Mouse (Mus musculus): ENCODE measurements around the gene Irf8. TPM values are rescaled to one million over a fixed set of nuclear protein-coding genes. Genes with fewer than 3 reads are reported as not detected.

Gene Irf8
- polyA plus RNA-seq, 1 experiment, result 80.9 TPM

GRCm38 (mm10) chr8:120745226-120745625, 9.1 kb downstream of the Irf8 start:
- 0 out of 2 replicates have a peak, but pooled peaks have one; percentile 11 for TF ChIP-seq POLR2A (IDR thresholded peaks at IDR 0.05; ENCODE audit: borderline replicate concordance, control insufficient read depth, low read depth, low read length)
- no peak for TF ChIP-seq CTCF (IDR thresholded peaks at IDR 0.05; ENCODE audit: control insufficient read depth, insufficient read depth, low read length)
- H3K4me3 ChIP-seq (replicated peaks; ENCODE audit: control insufficient read depth, low read depth, low read length), result no peak overlapping the region
- WGBS, result 29% methylated on average over 7 of the region's 7 CpGs
- H3K4me1 ChIP-seq (ENCODE audit: control insufficient read depth, insufficient read depth, low read length), result peaks cover 19% of the 10 kb centered on the region; the same call in 1 of the 2 replicates
- peak overlapping the region; percentile 79 for H3K27ac ChIP-seq (ENCODE audit: control insufficient read depth, insufficient read depth, low read depth, low read length, poor library complexity)

DNA sequence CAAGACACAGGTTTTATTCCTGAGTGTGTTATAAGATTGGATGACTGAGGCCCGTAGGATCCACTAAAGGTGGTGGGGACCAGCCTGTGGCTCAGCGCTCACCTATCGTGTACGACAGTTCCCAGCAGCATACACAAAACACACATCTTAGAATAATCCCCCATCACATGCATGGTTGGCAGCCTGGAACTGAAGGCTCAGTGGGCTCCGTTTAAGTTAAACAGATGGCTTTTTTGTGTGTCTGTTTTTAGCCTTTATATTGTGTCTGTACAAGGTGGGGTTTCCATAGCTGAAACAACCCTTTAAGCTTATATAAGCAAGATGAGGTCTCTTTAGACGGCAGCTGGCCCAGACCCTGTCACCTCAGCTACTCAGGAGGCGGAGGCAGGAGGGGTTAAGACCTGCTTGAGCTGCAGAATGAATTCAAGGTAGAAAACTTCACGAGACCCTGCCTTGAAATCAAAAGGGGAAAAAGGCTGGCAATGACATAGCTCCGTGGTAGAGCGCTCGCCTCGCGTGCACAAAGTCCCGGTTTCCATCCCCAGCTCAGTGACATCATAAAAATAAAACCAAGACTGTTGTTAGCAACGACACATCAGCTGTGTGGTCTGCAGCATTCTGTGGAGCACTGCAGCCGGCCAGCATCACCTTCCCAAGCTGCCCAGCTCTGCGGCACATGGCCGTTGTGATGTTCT, 10.0 kb downstream of the Irf8 start:
- 67% methylated on average over 18 of the region's 18 CpGs for WGBS
- peaks cover 19% of the 10 kb centered on the region; the same call in 1 of the 2 replicates for H3K4me1 ChIP-seq (ENCODE audit: control insufficient read depth, insufficient read depth, low read length)
- H3K4me3 ChIP-seq (replicated peaks; ENCODE audit: control insufficient read depth, low read depth, low read length), result no peak overlapping the region
- TF ChIP-seq POLR2A (IDR thresholded peaks at IDR 0.05; ENCODE audit: borderline replicate concordance, control insufficient read depth, low read depth, low read length) (no peak; the same call in 1 of the 2 replicates), CTCF (IDR thresholded peaks at IDR 0.05; ENCODE audit: control insufficient read depth, insufficient read depth, low read length) (no peak)
- peak overlapping the region; percentile 80 for H3K27ac ChIP-seq (ENCODE audit: control insufficient read depth, insufficient read depth, low read depth, low read length, poor library complexity)

DNA sequence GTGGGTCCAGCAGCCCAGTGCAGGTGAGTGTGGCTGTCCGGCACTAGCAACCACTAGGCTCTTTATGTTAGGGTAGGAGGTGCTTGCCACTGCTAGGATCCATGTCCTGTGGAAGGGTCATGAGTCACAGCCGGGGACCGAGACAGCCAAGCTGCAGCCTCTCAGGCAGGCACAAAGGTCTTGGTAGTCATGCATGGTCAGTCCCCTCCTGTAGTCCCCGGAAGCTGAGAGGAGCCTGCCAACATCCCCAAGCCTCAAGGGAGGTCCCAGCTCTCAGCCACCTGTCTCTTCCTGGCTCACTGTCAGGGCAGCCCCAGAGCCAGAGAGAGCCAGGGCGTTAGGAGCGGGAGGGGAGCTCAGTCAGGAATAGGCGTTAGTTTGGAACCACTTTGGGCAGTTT, 11.1 kb downstream of the Irf8 start:
- Histone ChIP-seq H3K4me3 (replicated peaks; ENCODE audit: control insufficient read depth, low read depth, low read length) (no peak overlapping the region), H3K27ac (ENCODE audit: control insufficient read depth, insufficient read depth, low read depth, low read length, poor library complexity) (peak overlapping the region; percentile 80), H3K4me1 (ENCODE audit: control insufficient read depth, insufficient read depth, low read length) (peaks cover 22% of the 10 kb centered on the region)
- 69% methylated on average over 7 of the region's 7 CpGs for WGBS
- TF ChIP-seq CTCF (IDR thresholded peaks at IDR 0.05; ENCODE audit: control insufficient read depth, insufficient read depth, low read length), result no peak
- 0 out of 2 replicates have a peak, but pooled peaks have one; percentile 6 for TF ChIP-seq POLR2A (IDR thresholded peaks at IDR 0.05; ENCODE audit: borderline replicate concordance, control insufficient read depth, low read depth, low read length)

- peak overlapping the region; percentile 61 for H3K27ac ChIP-seq (ENCODE audit: control insufficient read depth, insufficient read depth, low read depth, low read length, poor library complexity)
- TF ChIP-seq POLR2A (IDR thresholded peaks at IDR 0.05; ENCODE audit: borderline replicate concordance, control insufficient read depth, low read depth, low read length) (peak; percentile 45; the same call in 1 of the 2 replicates), CTCF (IDR thresholded peaks at IDR 0.05; ENCODE audit: control insufficient read depth, insufficient read depth, low read length) (no peak)
- H3K4me1 ChIP-seq (ENCODE audit: control insufficient read depth, insufficient read depth, low read length), result peaks cover 18% of the 10 kb centered on the region
- no peak overlapping the region for H3K4me3 ChIP-seq (replicated peaks; ENCODE audit: control insufficient read depth, low read depth, low read length)
- WGBS, result 54% methylated on average over 9 of the region's 9 CpGs
Observed at GRCm38 (mm10) chr8:120750616-120751015, 14.5 kb downstream of the Irf8 start.

DNA sequence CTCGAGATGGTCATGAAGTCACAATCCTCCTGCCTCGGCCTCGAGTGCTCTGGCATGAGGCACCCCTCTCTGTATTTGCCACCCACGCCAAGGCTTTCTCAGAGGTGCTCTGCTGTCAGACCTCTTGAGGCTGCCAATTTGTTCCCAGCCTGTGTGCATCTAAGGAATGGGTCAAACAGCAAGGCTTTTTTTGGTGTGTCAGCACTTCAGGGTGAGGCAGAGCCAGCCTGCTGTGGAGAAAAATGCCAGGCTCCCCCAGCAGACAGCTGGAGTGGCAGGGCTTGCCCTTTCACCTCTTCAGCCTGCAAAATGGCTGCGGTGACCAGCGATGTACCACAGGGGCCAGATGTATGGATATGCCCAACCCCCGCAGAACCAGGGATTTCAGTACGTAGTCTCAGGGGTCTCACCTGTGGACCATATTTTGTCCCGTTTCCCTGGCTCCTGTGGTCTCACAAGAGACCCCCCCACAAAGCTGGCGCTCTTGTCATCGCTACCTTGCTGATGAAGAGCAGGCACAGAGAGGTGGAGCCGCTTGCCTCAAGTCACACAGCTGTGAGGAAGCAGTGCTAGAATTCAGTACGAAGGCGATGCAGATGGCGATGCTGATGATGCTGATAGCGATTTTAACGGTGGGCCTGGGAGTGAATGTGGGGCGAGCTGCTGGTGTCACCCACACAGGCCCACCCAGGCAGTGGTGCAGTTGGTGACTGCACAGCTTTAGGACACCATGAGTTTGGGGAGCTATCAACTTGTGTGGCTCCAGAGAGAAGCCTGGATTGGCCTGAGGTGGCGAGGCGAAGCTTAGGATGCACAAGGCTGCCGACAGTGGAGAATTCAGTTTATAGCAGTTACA, 15.3 kb downstream of the Irf8 start:
- Histone ChIP-seq H3K4me1 (ENCODE audit: control insufficient read depth, insufficient read depth, low read length) (peaks cover 17% of the 10 kb centered on the region), H3K4me3 (replicated peaks; ENCODE audit: control insufficient read depth, low read depth, low read length) (no peak overlapping the region), H3K27ac (ENCODE audit: control insufficient read depth, insufficient read depth, low read depth, low read length, poor library complexity) (peak overlapping the region; percentile 26; the same call in 1 of the 2 replicates)
- 61% methylated on average over 21 of the region's 21 CpGs for WGBS
- TF ChIP-seq CTCF (IDR thresholded peaks at IDR 0.05; ENCODE audit: control insufficient read depth, insufficient read depth, low read length), result no peak

DNA sequence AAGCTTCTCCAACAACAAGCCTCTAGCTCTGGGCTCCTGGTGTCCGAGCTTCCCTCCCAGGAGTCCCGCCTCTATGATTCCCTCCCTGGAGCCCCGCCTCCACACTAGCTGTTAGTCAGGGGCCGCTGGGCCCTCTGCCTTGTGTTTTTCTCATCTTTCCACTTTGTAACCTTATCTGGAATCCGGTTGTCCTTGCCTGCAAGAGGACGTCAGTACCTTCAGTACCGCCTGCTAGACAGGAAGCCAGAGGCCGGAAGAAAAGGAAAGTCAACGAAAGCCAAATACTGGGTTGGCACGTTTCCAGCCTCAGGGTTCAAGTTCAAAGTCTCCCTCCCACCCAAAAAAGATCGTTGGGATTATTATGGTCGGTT, 15.9 kb downstream of the Irf8 start:
- WGBS, result 3% methylated on average over 12 of the region's 12 CpGs
- Histone ChIP-seq H3K4me1 (ENCODE audit: control insufficient read depth, insufficient read depth, low read length) (peaks cover 17% of the 10 kb centered on the region), H3K4me3 (replicated peaks; ENCODE audit: control insufficient read depth, low read depth, low read length) (no peak overlapping the region), H3K27ac (ENCODE audit: control insufficient read depth, insufficient read depth, low read depth, low read length, poor library complexity) (peak overlapping the region; percentile 26; the same call in 1 of the 2 replicates)
- TF ChIP-seq CTCF (IDR thresholded peaks at IDR 0.05; ENCODE audit: control insufficient read depth, insufficient read depth, low read length), result no peak
- no peak for TF ChIP-seq POLR2A (IDR thresholded peaks at IDR 0.05; ENCODE audit: borderline replicate concordance, control insufficient read depth, low read depth, low read length)

GRCm38 (mm10) chr8:120753476-120753875, 17.3 kb downstream of the Irf8 start:
- no peak overlapping the region for H3K4me3 ChIP-seq (replicated peaks; ENCODE audit: control insufficient read depth, low read depth, low read length)
- peaks cover 13% of the 10 kb centered on the region for H3K4me1 ChIP-seq (ENCODE audit: control insufficient read depth, insufficient read depth, low read length)
- TF ChIP-seq CTCF (IDR thresholded peaks at IDR 0.05; ENCODE audit: control insufficient read depth, insufficient read depth, low read length), result no peak
- no peak for TF ChIP-seq POLR2A (IDR thresholded peaks at IDR 0.05; ENCODE audit: borderline replicate concordance, control insufficient read depth, low read depth, low read length)
- no peak overlapping the region; the same call in 1 of the 2 replicates for H3K27ac ChIP-seq (ENCODE audit: control insufficient read depth, insufficient read depth, low read depth, low read length, poor library complexity)
- 88% methylated on average over 22 of the region's 22 CpGs for WGBS
